15 mouse cellular contexts compared by ENCODE assay signal in genomic region chr19:58025053-58025452, GRCm38 (mm10).
"Had no signal": no experiment of that assay in that cellular context is flagged by ENCODE, and none has a peak within 500 bp of the region (broad histone marks: within the 10 kb centered on the region; RNA-seq: fewer than 3 reads in every experiment).

No protein-coding gene starts in this region.

- H3K4me3 ChIP-seq: layer of hippocampus, adult 2 months; left cerebral cortex, adult 2 months; limb, embryonic 10.5 days; liver, embryonic 12.5 days; lung, embryonic 15.5 days; megakaryocyte, embryonic 14.5 days; midbrain, embryonic 15.5 days; neural tube, embryonic 12.5 days had no signal

- H3K4me1 ChIP-seq: lung, embryonic 15.5 days; midbrain, embryonic 15.5 days; neural tube, embryonic 12.5 days had no signal

- H3K36me3 ChIP-seq: liver, embryonic 12.5 days; lung, embryonic 15.5 days; midbrain, embryonic 15.5 days; neural tube, embryonic 12.5 days had no signal

- ATAC-seq: liver, embryonic 12.5 days; midbrain, embryonic 15.5 days had no signal

- DNase-seq: kidney, postnatal 10 days; kidney, postnatal 4 days; lung, postnatal 14 days; right cerebral cortex, postnatal 14 days; thymus, postnatal 4 days had no signal

- H3K27ac ChIP-seq: layer of hippocampus, adult 2 months; left cerebral cortex, adult 2 months; limb, embryonic 10.5 days; liver, embryonic 12.5 days; lung, embryonic 15.5 days; macrophage; midbrain, embryonic 15.5 days; neural tube, embryonic 12.5 days; stomach, postnatal 0 days had no signal

- H3K27me3 ChIP-seq: liver, embryonic 12.5 days; lung, embryonic 15.5 days; megakaryocyte, embryonic 14.5 days; midbrain, embryonic 15.5 days; neural tube, embryonic 12.5 days had no signal
